Mouse (Mus musculus) MEL (cell line): ENCODE measurements around the gene Endou.

Experiments
- CHD1 ChIP-seq: IDR thresholded peaks from 2 replicates; pipeline ENCODE4 v1.6.1; 2012; ENCODE audit warnings: low read depth, mild to moderate bottlenecking, inconsistent platforms, low read length, improper control_type of control experiment
- CTCF ChIP-seq, 3 experiments: IDR thresholded peaks in 2 of 3; conservative IDR thresholded peaks in 1 of 3; 2 replicates each; pipeline ENCODE4 v1.5.1; 2011 to 2012; ENCODE audit warnings: low read length in 3 of 3, low read depth in 2 of 3, mild to moderate bottlenecking in 2 of 3, improper control_type of control experiment in 1 of 3, inconsistent platforms in 1 of 3, mixed read lengths in 1 of 3, moderate library complexity in 1 of 3; ENCODE audit not compliant: control insufficient read depth in 1 of 3, insufficient read depth in 1 of 3, poor library complexity in 1 of 3, severe bottlenecking in 1 of 3

- TF ChIP-seq CTCF (IDR thresholded peaks at IDR 0.05 in 2 of 3, conservative IDR thresholded peaks at IDR 0.05 in 1 of 3; ENCODE audit: control insufficient read depth in 1 of 3, insufficient read depth in 1 of 3, low read depth in 2 of 3, low read length in 3 of 3, poor library complexity in 1 of 3, severe bottlenecking in 1 of 3): no peak
- TF ChIP-seq CHD1: no peak
Observed at GRCm38 (mm10) chr15:97742600-97742999, 11.5 kb upstream of the Endou start.
